Mouse (Mus musculus) kidney, embryonic 16.5 days (tissue): ENCODE measurements around the gene Clk2. TPM values are rescaled to one million over a fixed set of nuclear protein-coding genes. Genes with fewer than 3 reads are reported as not detected.
"Not testable (repeated sequence)": the region's sequence is repeated elsewhere in the genome, so short reads cannot be mapped to it uniquely, and the experiment has no call there.

Source experiments
- ATAC-seq: fragments of 200-750 bp; cut with Nextera tagmentation; 2 replicates; pipeline ENCODE4 v1.8.0; 2017; ENCODE audit warnings: moderate TSS enrichment; ENCODE audit not compliant: low FRiP score, low TSS enrichment
- H3K27ac ChIP-seq: fragments of 300-500 bp; sonication (generic); 2 replicates; pipeline ENCODE4 v1.5.1; 2014; ENCODE audit warnings: low read length
- H3K27me3 ChIP-seq: fragments of 300-500 bp; sonication (generic); 2 replicates; pipeline ENCODE4 v1.6.1; 2014; ENCODE audit warnings: low read length, control low read depth, mixed read lengths; ENCODE audit not compliant: insufficient read depth
- H3K36me3 ChIP-seq: fragments of 300-500 bp; sonication (generic); 2 replicates; pipeline ENCODE4 v1.6.1; 2014; ENCODE audit warnings: low read length, control low read depth, mixed read lengths; ENCODE audit not compliant: insufficient read depth
- H3K4me1 ChIP-seq: fragments of 300-500 bp; sonication (generic); 2 replicates; pipeline ENCODE4 v1.6.1; 2014; ENCODE audit warnings: low read length, control low read depth, mixed read lengths; ENCODE audit not compliant: insufficient read depth
- H3K4me2 ChIP-seq: fragments of 300-500 bp; sonication (generic); replicated peaks from 2 replicates; pipeline ENCODE4 v1.6.1; 2014; ENCODE audit warnings: low read depth, low read length
- H3K4me3 ChIP-seq: fragments of 300-500 bp; sonication (generic); 2 replicates; pipeline ENCODE4 v1.5.1; 2014; ENCODE audit warnings: mild to moderate bottlenecking, low read length
- H3K9ac ChIP-seq: fragments of 300-500 bp; sonication (generic); replicated peaks from 2 replicates; pipeline ENCODE4 v1.6.1; 2014; ENCODE audit warnings: low read length
- H3K9me3 ChIP-seq: fragments of 300-500 bp; sonication (generic); 2 replicates; pipeline ENCODE4 v1.6.1; 2016; ENCODE audit warnings: low read length, control low read depth
- WGBS: fragments of 180-500 bp; shearing (Covaris S2); extraction: QIAGEN DNeasy Blood & Tissue Kit; methylation state at CpG from one replicate; pipeline ENCODE4 v1.1.7; 2014; 5-methylcytosine and 5-hydroxymethylcytosine counted together
- polyA plus RNA-seq: library from polyadenylated mRNA; unstranded; fragments of >200 nt; fragmentation: Nextera tagmentation; extraction: Ambion mirVana; gene quantifications from 2 replicates; pipeline ENCODE4 v1.2.1, GENCODE M21; 2015

Clk2 gene
- polyA plus RNA-seq, 1 experiment from 2014 or later = 29.1 TPM

DNA sequence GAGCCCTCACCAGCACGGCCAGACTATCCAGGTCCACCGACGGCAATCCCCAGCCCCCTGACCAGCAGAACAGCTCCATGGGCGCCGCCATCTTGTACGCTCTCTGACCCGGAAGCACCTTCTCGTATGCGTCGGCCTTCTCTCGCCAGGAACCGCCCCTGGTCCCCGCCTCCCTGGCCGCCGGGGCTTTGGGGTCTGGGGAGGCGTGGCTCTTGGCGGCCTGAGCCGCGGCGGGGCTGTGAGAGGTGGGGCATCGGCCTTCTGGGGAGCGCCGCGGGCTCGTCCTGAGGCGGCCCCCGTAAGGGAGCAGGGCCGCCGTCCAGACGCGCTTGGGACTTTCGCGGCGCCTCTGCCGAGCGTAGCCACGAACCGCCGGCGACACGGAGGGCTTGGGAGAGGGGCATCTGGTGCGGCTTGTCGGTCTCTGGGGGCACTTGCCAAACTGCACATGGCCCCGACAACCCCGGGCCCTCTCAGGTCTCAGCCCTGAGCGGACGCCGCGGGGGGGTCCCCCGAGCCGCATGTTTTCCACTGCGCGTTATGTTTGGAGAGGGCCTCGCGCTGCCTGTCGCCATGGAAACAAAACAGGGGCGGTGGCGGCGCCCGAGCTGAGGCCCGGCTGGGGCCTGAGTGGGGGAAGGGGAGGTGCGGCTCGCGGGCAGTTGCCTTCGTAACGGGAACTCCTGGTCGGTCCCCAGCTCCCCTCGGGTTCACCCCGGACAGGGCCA, 49.4 kb downstream of the Clk2 start:
- Histone ChIP-seq H3K36me3 (peaks cover 12% of the 10 kb centered on the region), H3K4me3 (peak overlapping the region; percentile 90), H3K9ac (peak overlapping the region; percentile 83), H3K4me2 (peak overlapping the region; percentile 84), H3K27ac (peak overlapping the region; percentile 95), H3K4me1 (peaks cover 33% of the 10 kb centered on the region), H3K27me3 (no peaks in the 10 kb centered on the region), H3K9me3 (no peaks in the 10 kb centered on the region)
- ATAC-seq = peak; percentile 92
- under 1% methylated on average over 69 of the region's 69 CpGs for WGBS

GRCm38 (mm10) chr3:89214681-89215411, 50.3 kb downstream of the Clk2 start, which contains the start of gene Thbs3:
Gene Thbs3 (plus strand): TSS chr3:89215180.
- H3K36me3 ChIP-seq = peaks cover 4% of the 10 kb centered on the region; the same call in 1 of the 2 replicates
- H3K4me3 ChIP-seq = peak within 1 kb of the TSS; percentile 90
- H3K9ac ChIP-seq = peak within 1 kb of the TSS; percentile 83
- WGBS = 1% methylated on average over 19 of the region's 19 CpGs
- no peaks in the 10 kb centered on the region for H3K27me3 ChIP-seq
- no peaks in the 10 kb centered on the region for H3K9me3 ChIP-seq
- H3K4me1 ChIP-seq = peaks cover 33% of the 10 kb centered on the region
- peak within 1 kb of the TSS; percentile 95 for H3K27ac ChIP-seq
- H3K4me2 ChIP-seq = peak within 1 kb of the TSS; percentile 84
- no peak for ATAC-seq

- ATAC-seq = peak; percentile 21; the same call in 1 of the 2 replicates
- H3K9me3 ChIP-seq = no peaks in the 10 kb centered on the region
- no peaks in the 10 kb centered on the region for H3K27me3 ChIP-seq
- H3K27ac ChIP-seq = no peak overlapping the region
- WGBS = 0% methylated on average over 6 of the region's 6 CpGs
- peak overlapping the region; percentile 84 for H3K4me2 ChIP-seq
- peak overlapping the region; percentile 83 for H3K9ac ChIP-seq
- H3K4me1 ChIP-seq = peaks cover 28% of the 10 kb centered on the region
- no peaks in the 10 kb centered on the region for H3K36me3 ChIP-seq
- H3K4me3 ChIP-seq = peak overlapping the region; percentile 90
Observed at GRCm38 (mm10) chr3:89215853-89216252, 51.3 kb downstream of the Clk2 start.

DNA sequence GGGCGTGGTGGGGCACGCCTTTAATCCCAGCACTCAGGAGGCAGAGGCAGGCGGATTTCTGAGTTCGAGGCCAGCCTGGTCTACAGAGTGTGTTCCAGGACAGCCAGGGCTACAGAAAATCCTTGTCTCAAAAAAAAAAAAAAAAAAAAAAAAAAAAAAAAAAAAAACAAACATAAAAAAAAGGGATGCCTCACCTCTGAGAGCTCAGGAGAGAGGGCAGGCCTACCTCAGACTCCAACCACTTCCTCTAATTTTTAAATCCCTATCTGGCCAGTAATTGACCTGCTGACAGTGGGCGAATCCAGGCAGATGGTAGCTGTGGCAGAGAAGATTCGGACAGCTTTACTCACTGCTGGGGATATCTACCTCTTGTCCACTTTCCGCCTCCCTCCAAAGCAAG, 51.8 kb downstream of the Clk2 start:
- not testable (repeated sequence) for H3K4me2 ChIP-seq, H3K27ac ChIP-seq, H3K9ac ChIP-seq, H3K27me3 ChIP-seq, H3K36me3 ChIP-seq, H3K4me3 ChIP-seq, H3K9me3 ChIP-seq, ATAC-seq
- WGBS = 80% methylated on average over 7 of the region's 7 CpGs
- peaks cover 26% of the 10 kb centered on the region for H3K4me1 ChIP-seq

GRCm38 (mm10) chr3:89218271-89218670, 53.7 kb downstream of the Clk2 start:
- 76% methylated on average over 1 of the region's 1 CpGs for WGBS
- Histone ChIP-seq H3K27me3 (no peaks in the 10 kb centered on the region), H3K4me1 (peaks cover 17% of the 10 kb centered on the region), H3K9ac (no peak overlapping the region), H3K27ac (no peak overlapping the region), H3K4me2 (no peak overlapping the region), H3K9me3 (no peaks in the 10 kb centered on the region), H3K36me3 (no peaks in the 10 kb centered on the region), H3K4me3 (no peak overlapping the region)
- no peak for ATAC-seq

GRCm38 (mm10) chr3:89219546-89219945, 55.0 kb downstream of the Clk2 start:
- no peak overlapping the region for H3K27ac ChIP-seq

GRCm38 (mm10) chr3:89221167-89221566, 56.6 kb downstream of the Clk2 start:
- Histone ChIP-seq H3K4me2 (no peak overlapping the region), H3K9me3 (no peaks in the 10 kb centered on the region), H3K4me3 (no peak overlapping the region), H3K27me3 (0 out of 2 replicates have a peak, but pooled peaks cover 3% of the 10 kb centered on the region), H3K36me3 (no peaks in the 10 kb centered on the region), H3K9ac (no peak overlapping the region), H3K4me1 (peaks cover 6% of the 10 kb centered on the region), H3K27ac (no peak overlapping the region)
- WGBS = 75% methylated on average over 5 of the region's 5 CpGs
- no peak for ATAC-seq

More at GRCm38 (mm10) chr3:89219546-89219945, 55.0 kb downstream of the Clk2 start:
- Histone ChIP-seq H3K4me1 (peaks cover 13% of the 10 kb centered on the region), H3K4me3 (no peak overlapping the region), H3K27me3 (no peaks in the 10 kb centered on the region), H3K36me3 (no peaks in the 10 kb centered on the region), H3K4me2 (no peak overlapping the region), H3K9me3 (no peaks in the 10 kb centered on the region), H3K9ac (peak overlapping the region; percentile 44; the same call in 1 of the 2 replicates)
- WGBS = 29% methylated on average over 8 of the region's 8 CpGs
- ATAC-seq = no peak

- ATAC-seq = no peak
- no peak overlapping the region for H3K4me3 ChIP-seq
- H3K36me3 ChIP-seq = no peaks in the 10 kb centered on the region
- H3K27ac ChIP-seq = no peak overlapping the region
- H3K4me2 ChIP-seq = no peak overlapping the region
- no peaks in the 10 kb centered on the region for H3K9me3 ChIP-seq
- peaks cover 3% of the 10 kb centered on the region; the same call in 1 of the 2 replicates for H3K27me3 ChIP-seq
- 80% methylated on average over 11 of the region's 11 CpGs for WGBS
- peaks cover 35% of the 10 kb centered on the region for H3K4me1 ChIP-seq
- no peak overlapping the region for H3K9ac ChIP-seq
Observed at GRCm38 (mm10) chr3:89224796-89225195, 60.2 kb downstream of the Clk2 start.

- WGBS = 65% methylated on average over 12 of the region's 12 CpGs
- Histone ChIP-seq H3K36me3 (no peaks in the 10 kb centered on the region), H3K9me3 (no peaks in the 10 kb centered on the region), H3K27ac (no peak overlapping the region), H3K4me1 (peaks cover 38% of the 10 kb centered on the region), H3K4me2 (no peak overlapping the region), H3K9ac (no peak overlapping the region), H3K27me3 (peaks cover 3% of the 10 kb centered on the region; the same call in 1 of the 2 replicates), H3K4me3 (no peak overlapping the region)
- ATAC-seq = no peak
Observed at GRCm38 (mm10) chr3:89225321-89225815, 60.8 kb downstream of the Clk2 start.
